Mouse (Mus musculus): Measurements from ENCODE around the gene Gm4922. TPM values are rescaled to one million over a fixed set of nuclear protein-coding genes. Genes with fewer than 3 reads are reported as not detected.

Gm4922 gene
- not detected in 2 replicates for polyA plus RNA-seq (2014; fragmentation: Nextera tagmentation; extraction: Ambion mirVana)

DNA sequence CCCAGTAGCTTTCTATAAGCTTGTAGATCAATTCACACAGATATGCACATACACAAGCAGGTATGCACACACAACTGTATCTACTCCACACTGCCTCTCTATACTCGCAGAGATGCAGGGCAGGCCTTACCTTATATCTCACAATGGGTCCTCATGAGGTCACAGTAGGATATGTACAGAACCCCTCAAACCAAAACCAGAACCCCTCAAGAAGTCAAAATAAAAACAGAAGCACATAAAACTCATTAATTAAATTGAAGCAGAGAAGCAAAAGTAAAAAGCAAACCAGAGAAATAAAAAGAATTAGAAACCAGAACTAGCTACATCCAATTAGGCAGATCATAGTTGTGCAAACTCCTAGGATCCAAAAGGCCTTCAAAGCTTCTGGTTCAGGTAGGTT lies at the start of gene Gm4922:
TSS of gene Gm4922 (minus strand) at position 101 of the 400 bp plus-strand sequence.
- H3K36me3 ChIP-seq (ENCODE audit: control insufficient read depth, insufficient read depth, low read length), result no peaks in the 10 kb centered on the region
- no peak within 1 kb of the TSS for H3K27ac ChIP-seq (ENCODE audit: low read length)
- no peaks in the 10 kb centered on the region for H3K9me3 ChIP-seq (ENCODE audit: control insufficient read depth, low read depth, low read length)
- no peak within 1 kb of the TSS for H3K4me3 ChIP-seq (ENCODE audit: low read depth, low read length)
- no peaks in the 10 kb centered on the region for H3K4me1 ChIP-seq (ENCODE audit: control insufficient read depth, insufficient read depth, low read length)
- ATAC-seq (ENCODE audit: insufficient number of reproducible peaks, insufficient read depth, low FRiP score, low read depth), result no peak
- H3K4me2 ChIP-seq (replicated peaks; ENCODE audit: low read depth, low read length), result no peak within 1 kb of the TSS
- no peaks in the 10 kb centered on the region for H3K27me3 ChIP-seq (ENCODE audit: control insufficient read depth, insufficient read depth, low read length)
- H3K9ac ChIP-seq (replicated peaks; ENCODE audit: low read depth, low read length), result no peak within 1 kb of the TSS
- WGBS, result 92% methylated on average over 1 of the region's 1 CpGs

DNA sequence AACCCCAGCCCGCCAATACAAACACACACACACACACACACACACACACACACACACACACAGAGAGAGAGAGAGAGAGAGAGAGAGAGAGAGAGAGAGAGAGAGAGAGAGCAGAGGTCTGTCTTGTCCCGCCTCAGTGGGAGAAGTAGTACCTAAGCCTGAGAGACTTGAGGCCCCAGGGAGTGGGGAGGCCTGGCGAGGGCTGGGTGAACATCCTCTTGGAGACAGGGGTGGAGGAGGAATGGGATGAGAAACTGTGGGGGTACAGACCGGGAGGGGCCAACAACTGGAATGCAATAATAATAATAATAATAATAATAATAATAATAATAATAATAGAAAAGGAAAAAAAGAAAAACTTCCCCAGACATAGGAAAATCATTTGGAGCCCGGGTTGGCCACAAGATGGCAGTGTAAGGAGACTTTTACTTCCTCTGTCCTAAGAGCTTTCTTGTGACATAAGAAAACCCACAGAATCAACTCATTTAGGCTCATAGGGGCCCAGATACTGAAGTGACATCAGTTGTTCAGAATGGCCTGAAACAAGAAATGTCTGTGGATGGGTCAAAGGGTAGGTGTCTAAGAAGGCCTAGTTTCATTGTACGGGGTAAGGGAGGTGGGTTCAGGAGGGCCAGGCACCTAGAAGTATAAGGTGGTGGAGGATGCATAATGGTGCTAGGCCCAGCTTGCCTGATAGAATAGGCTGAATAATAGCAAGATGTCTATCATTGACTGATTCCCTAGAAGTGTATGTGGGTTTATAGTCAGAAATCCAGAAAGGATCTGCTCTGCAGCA lies 49.3 kb upstream of the Gm4922 start:
- WGBS, result 57% methylated on average over 6 of the region's 6 CpGs
- ATAC-seq (ENCODE audit: insufficient number of reproducible peaks, insufficient read depth, low FRiP score, low read depth), result no peak
- H3K9me3 ChIP-seq (ENCODE audit: control insufficient read depth, low read depth, low read length), result no peaks in the 10 kb centered on the region

DNA sequence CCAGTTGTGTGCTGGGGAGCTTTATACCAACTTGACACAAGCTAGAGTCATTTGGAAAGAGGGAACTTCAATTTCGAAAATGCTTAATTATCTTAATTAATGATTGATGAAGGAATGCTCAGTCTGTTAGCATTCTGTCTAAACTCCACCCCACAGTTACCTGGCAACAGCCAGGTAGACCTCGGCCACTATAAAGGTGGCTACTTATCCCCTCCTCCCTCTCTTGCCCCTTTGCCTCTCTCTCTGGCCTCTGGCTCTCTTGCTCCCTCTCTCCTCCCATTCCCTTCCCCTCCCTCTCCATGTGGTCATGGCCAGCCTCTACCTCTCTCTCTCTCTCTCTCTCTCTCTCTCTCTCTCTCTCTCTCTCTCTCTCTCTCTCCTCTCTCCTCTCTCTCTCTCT lies 47.8 kb upstream of the Gm4922 start:
- no peaks in the 10 kb centered on the region for H3K9me3 ChIP-seq (ENCODE audit: control insufficient read depth, low read depth, low read length)
- WGBS, result 47% methylated on average over 2 of the region's 2 CpGs
- H3K4me3 ChIP-seq (ENCODE audit: low read depth, low read length), result no peak overlapping the region
- no peak for ATAC-seq (ENCODE audit: insufficient number of reproducible peaks, insufficient read depth, low FRiP score, low read depth)
- H3K27me3 ChIP-seq (ENCODE audit: control insufficient read depth, insufficient read depth, low read length), result no peaks in the 10 kb centered on the region
- no peaks in the 10 kb centered on the region for H3K36me3 ChIP-seq (ENCODE audit: control insufficient read depth, insufficient read depth, low read length)
- no peak overlapping the region for H3K4me2 ChIP-seq (replicated peaks; ENCODE audit: low read depth, low read length)
- no peak overlapping the region for H3K9ac ChIP-seq (replicated peaks; ENCODE audit: low read depth, low read length)
- no peak overlapping the region for H3K27ac ChIP-seq (ENCODE audit: low read length)
- no peaks in the 10 kb centered on the region for H3K4me1 ChIP-seq (ENCODE audit: control insufficient read depth, insufficient read depth, low read length)

More for the DNA sequence above, 49.3 kb upstream of the Gm4922 start:
- Histone ChIP-seq H3K27ac (ENCODE audit: low read length) (no peak overlapping the region), H3K4me2 (replicated peaks; ENCODE audit: low read depth, low read length) (no peak overlapping the region), H3K4me3 (ENCODE audit: low read depth, low read length) (no peak overlapping the region), H3K9ac (replicated peaks; ENCODE audit: low read depth, low read length) (no peak overlapping the region), H3K4me1 (ENCODE audit: control insufficient read depth, insufficient read depth, low read length) (no peaks in the 10 kb centered on the region), H3K27me3 (ENCODE audit: control insufficient read depth, insufficient read depth, low read length) (no peaks in the 10 kb centered on the region), H3K36me3 (ENCODE audit: control insufficient read depth, insufficient read depth, low read length) (no peaks in the 10 kb centered on the region)

DNA sequence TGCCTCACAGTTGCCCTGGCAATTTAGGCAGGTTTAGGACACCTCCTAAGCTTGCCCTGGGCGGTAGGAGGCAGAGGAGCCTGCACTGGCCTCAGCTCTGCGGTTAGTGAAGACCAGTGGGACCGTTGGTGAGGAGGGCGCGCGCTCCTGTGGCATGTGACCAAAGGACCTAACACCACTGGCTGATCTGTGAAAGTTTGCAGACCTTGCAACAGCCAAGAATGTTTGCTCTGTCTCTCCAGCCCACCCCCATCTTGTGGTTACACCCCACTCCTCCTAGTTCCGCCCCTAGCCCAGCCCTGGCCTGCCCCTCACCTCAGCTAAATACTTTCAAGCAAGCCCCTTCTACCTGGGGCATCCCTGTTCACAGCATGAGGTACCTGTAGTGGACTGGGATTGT lies 45.2 kb upstream of the Gm4922 start:
- H3K9me3 ChIP-seq (ENCODE audit: control insufficient read depth, low read depth, low read length), result no peaks in the 10 kb centered on the region
- 35% methylated on average over 7 of the region's 7 CpGs for WGBS
- H3K27ac ChIP-seq (ENCODE audit: low read length), result no peak overlapping the region
- H3K9ac ChIP-seq (replicated peaks; ENCODE audit: low read depth, low read length), result no peak overlapping the region
- peak; percentile 49 for ATAC-seq (ENCODE audit: insufficient number of reproducible peaks, insufficient read depth, low FRiP score, low read depth)
- H3K36me3 ChIP-seq (ENCODE audit: control insufficient read depth, insufficient read depth, low read length), result no peaks in the 10 kb centered on the region
- H3K27me3 ChIP-seq (ENCODE audit: control insufficient read depth, insufficient read depth, low read length), result no peaks in the 10 kb centered on the region
- no peak overlapping the region for H3K4me3 ChIP-seq (ENCODE audit: low read depth, low read length)
- H3K4me2 ChIP-seq (replicated peaks; ENCODE audit: low read depth, low read length), result no peak overlapping the region
- no peaks in the 10 kb centered on the region for H3K4me1 ChIP-seq (ENCODE audit: control insufficient read depth, insufficient read depth, low read length)

DNA sequence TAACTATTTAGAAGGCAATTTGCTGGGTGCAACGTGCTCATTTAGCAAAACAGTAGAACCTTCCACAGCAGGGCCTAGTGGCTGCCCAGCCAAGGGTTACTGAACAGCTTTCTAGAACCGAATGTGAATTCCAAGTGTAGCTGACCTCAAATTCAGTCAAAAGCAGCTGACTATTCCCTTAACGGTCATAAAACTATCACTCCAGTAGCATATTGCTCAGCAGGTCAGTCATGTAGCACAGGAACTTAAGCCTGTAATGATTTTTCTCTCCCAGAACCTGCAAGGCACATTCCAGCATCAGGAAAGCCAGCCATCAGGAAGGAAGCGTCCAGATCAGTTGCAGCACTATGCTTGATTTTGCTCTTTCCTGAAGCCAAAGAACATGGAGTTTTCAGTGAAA lies 43.8 kb upstream of the Gm4922 start:
- no peak for ATAC-seq (ENCODE audit: insufficient number of reproducible peaks, insufficient read depth, low FRiP score, low read depth)

DNA sequence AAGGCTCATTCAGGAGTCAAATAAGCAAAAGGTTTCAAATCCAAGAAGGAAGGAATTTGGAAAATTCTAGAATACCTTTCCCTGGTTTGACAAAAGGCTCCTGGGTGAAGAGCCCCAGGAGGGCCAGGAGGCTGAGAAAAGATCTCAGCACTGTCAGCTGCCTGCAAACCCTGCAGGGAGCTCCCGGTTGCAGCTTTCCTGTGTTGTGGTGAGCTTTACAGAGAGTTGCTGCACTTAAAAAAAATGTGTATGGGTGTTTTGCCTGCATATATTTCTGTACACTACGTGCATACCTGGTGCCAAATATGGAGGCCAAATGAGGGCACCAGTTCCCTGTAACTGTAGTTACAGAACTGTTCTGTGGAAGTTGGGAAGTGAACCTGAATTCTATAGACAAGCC lies 41.3 kb upstream of the Gm4922 start:
- no peaks in the 10 kb centered on the region for H3K36me3 ChIP-seq (ENCODE audit: control insufficient read depth, insufficient read depth, low read length)
- H3K9ac ChIP-seq (replicated peaks; ENCODE audit: low read depth, low read length), result no peak overlapping the region
- H3K4me3 ChIP-seq (ENCODE audit: low read depth, low read length), result no peak overlapping the region
- ATAC-seq (ENCODE audit: insufficient number of reproducible peaks, insufficient read depth, low FRiP score, low read depth), result no peak
- no peak overlapping the region for H3K4me2 ChIP-seq (replicated peaks; ENCODE audit: low read depth, low read length)
- H3K27me3 ChIP-seq (ENCODE audit: control insufficient read depth, insufficient read depth, low read length), result no peaks in the 10 kb centered on the region
- H3K4me1 ChIP-seq (ENCODE audit: control insufficient read depth, insufficient read depth, low read length), result no peaks in the 10 kb centered on the region
- no peaks in the 10 kb centered on the region for H3K9me3 ChIP-seq (ENCODE audit: control insufficient read depth, low read depth, low read length)
- WGBS, result 49% methylated on average over 2 of the region's 2 CpGs
- H3K27ac ChIP-seq (ENCODE audit: low read length), result no peak overlapping the region

More for the DNA sequence above, 43.8 kb upstream of the Gm4922 start:
- no peak overlapping the region for H3K9ac ChIP-seq (replicated peaks; ENCODE audit: low read depth, low read length)
- no peaks in the 10 kb centered on the region for H3K36me3 ChIP-seq (ENCODE audit: control insufficient read depth, insufficient read depth, low read length)
- no peak overlapping the region for H3K4me2 ChIP-seq (replicated peaks; ENCODE audit: low read depth, low read length)
- H3K4me3 ChIP-seq (ENCODE audit: low read depth, low read length), result no peak overlapping the region
- H3K27me3 ChIP-seq (ENCODE audit: control insufficient read depth, insufficient read depth, low read length), result no peaks in the 10 kb centered on the region
- H3K27ac ChIP-seq (ENCODE audit: low read length), result no peak overlapping the region
- 70% methylated on average over 4 of the region's 4 CpGs for WGBS
- H3K4me1 ChIP-seq (ENCODE audit: control insufficient read depth, insufficient read depth, low read length), result no peaks in the 10 kb centered on the region
- H3K9me3 ChIP-seq (ENCODE audit: control insufficient read depth, low read depth, low read length), result no peaks in the 10 kb centered on the region

DNA sequence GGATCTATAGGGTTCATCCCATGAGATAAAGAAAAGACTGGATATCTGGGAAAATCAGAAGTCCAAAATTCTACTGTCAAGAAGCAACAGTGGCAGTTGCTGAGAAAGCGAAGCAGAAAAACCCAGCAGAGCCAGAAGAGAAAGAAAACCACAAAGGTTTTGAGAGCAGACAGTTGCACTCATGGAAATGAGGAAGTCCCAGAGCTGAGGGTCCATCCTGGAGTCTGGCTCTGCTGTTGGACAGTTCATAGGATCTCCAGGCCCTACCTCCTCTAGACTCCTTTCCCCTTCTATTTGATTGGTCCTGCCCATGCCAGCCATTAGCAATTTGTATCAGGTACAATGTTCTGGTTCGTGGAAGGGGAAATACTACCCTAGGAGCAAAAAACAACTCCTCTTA lies 39.5 kb upstream of the Gm4922 start:
- H3K4me3 ChIP-seq (ENCODE audit: low read depth, low read length), result no peak overlapping the region
- H3K4me1 ChIP-seq (ENCODE audit: control insufficient read depth, insufficient read depth, low read length), result no peaks in the 10 kb centered on the region
- no peaks in the 10 kb centered on the region for H3K36me3 ChIP-seq (ENCODE audit: control insufficient read depth, insufficient read depth, low read length)
- no peak overlapping the region for H3K9ac ChIP-seq (replicated peaks; ENCODE audit: low read depth, low read length)
- no peak overlapping the region for H3K27ac ChIP-seq (ENCODE audit: low read length)
- no peak for ATAC-seq (ENCODE audit: insufficient number of reproducible peaks, insufficient read depth, low FRiP score, low read depth)
- WGBS, result 75% methylated on average over 2 of the region's 2 CpGs
- no peaks in the 10 kb centered on the region for H3K27me3 ChIP-seq (ENCODE audit: control insufficient read depth, insufficient read depth, low read length)
- H3K4me2 ChIP-seq (replicated peaks; ENCODE audit: low read depth, low read length), result no peak overlapping the region
- H3K9me3 ChIP-seq (ENCODE audit: control insufficient read depth, low read depth, low read length), result no peaks in the 10 kb centered on the region

DNA sequence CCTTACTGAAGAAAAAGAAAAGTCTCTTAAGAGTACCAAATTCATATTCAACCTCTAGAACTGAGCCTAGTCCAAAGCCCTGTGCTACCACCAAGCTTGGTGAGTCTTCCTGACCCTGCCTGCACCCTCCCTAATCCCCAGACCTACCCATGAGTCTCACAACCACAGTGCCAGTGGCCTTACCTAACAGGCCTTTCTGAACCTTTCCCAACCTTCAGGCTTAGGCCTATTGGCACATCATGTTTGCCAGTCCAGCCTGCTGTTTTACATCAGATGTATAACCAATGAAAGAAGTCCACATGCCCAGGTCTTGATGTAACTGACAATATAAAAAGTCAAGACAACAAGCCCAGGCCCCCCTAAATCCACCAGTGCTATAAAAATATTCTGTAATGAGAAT lies 38.5 kb upstream of the Gm4922 start:
- ATAC-seq (ENCODE audit: insufficient number of reproducible peaks, insufficient read depth, low FRiP score, low read depth), result no peak
- Histone ChIP-seq H3K27ac (ENCODE audit: low read length) (no peak overlapping the region), H3K4me2 (replicated peaks; ENCODE audit: low read depth, low read length) (no peak overlapping the region), H3K4me3 (ENCODE audit: low read depth, low read length) (no peak overlapping the region), H3K27me3 (ENCODE audit: control insufficient read depth, insufficient read depth, low read length) (no peaks in the 10 kb centered on the region), H3K9me3 (ENCODE audit: control insufficient read depth, low read depth, low read length) (no peaks in the 10 kb centered on the region), H3K9ac (replicated peaks; ENCODE audit: low read depth, low read length) (no peak overlapping the region), H3K36me3 (ENCODE audit: control insufficient read depth, insufficient read depth, low read length) (no peaks in the 10 kb centered on the region), H3K4me1 (ENCODE audit: control insufficient read depth, insufficient read depth, low read length) (no peaks in the 10 kb centered on the region)

DNA sequence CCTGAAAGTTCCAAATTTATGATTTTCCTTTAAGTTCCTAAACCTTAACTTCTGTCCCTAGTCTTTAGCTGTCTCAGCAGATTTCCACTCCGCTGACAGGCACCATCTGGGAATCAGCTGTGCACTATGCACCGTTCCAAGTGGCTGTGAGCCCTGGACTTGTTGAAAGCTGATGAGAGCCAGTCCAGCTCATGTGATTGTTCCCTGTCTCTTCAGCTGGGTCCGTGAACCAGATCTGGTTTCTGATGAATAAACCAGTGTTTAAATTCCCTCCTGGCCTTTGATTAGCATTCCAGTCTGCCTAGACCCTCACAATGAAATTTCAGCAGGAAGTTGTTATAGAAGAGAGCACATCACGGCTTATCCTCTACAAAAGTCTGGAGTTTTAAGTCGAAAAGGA lies 30.0 kb upstream of the Gm4922 start:
- no peaks in the 10 kb centered on the region for H3K9me3 ChIP-seq (ENCODE audit: control insufficient read depth, low read depth, low read length)
- 30% methylated on average over 5 of the region's 5 CpGs for WGBS
- no peak overlapping the region for H3K4me3 ChIP-seq (ENCODE audit: low read depth, low read length)
- H3K4me2 ChIP-seq (replicated peaks; ENCODE audit: low read depth, low read length), result no peak overlapping the region
- H3K4me1 ChIP-seq (ENCODE audit: control insufficient read depth, insufficient read depth, low read length), result peaks cover 13% of the 10 kb centered on the region
- H3K36me3 ChIP-seq (ENCODE audit: control insufficient read depth, insufficient read depth, low read length), result no peaks in the 10 kb centered on the region
- peak; percentile 90 for ATAC-seq (ENCODE audit: insufficient number of reproducible peaks, insufficient read depth, low FRiP score, low read depth)
- peak overlapping the region; percentile 64 for H3K27ac ChIP-seq (ENCODE audit: low read length)
- H3K9ac ChIP-seq (replicated peaks; ENCODE audit: low read depth, low read length), result no peak overlapping the region
- H3K27me3 ChIP-seq (ENCODE audit: control insufficient read depth, insufficient read depth, low read length), result no peaks in the 10 kb centered on the region
